Mouse (Mus musculus) neural tube, embryonic 11.5 days (tissue): ENCODE data around the gene Prss42. TPM values are rescaled to one million over a fixed set of nuclear protein-coding genes. Genes with fewer than 3 reads are reported as not detected.

Experiments
- ATAC-seq: fragments of 200-750 bp; cut with Nextera tagmentation; 2 replicates; pipeline ENCODE4 v1.8.0; 2017; ENCODE audit warnings: moderate number of reproducible peaks, mild to moderate bottlenecking, moderate TSS enrichment, moderate library complexity; ENCODE audit not compliant: insufficient read depth, low FRiP score, low TSS enrichment
- DNase-seq: peaks from one replicate; pipeline ENCODE4 v3.0.0-alpha.2; 2015; ENCODE audit warnings: low spot score
- H3K27ac ChIP-seq: fragments of 300-500 bp; sonication (generic); 2 replicates; pipeline ENCODE4 v1.5.1; 2014; ENCODE audit warnings: low read depth, mild to moderate bottlenecking, low read length
- H3K27me3 ChIP-seq: fragments of 300-500 bp; sonication (generic); 2 replicates; pipeline ENCODE4 v1.6.1; 2014; ENCODE audit warnings: mild to moderate bottlenecking, low read length, mixed read lengths; ENCODE audit not compliant: control insufficient read depth, insufficient read depth
- H3K36me3 ChIP-seq: fragments of 300-500 bp; sonication (generic); 2 replicates; pipeline ENCODE4 v1.6.1; 2014; ENCODE audit warnings: mild to moderate bottlenecking, low read length, moderate library complexity, mixed read lengths; ENCODE audit not compliant: control insufficient read depth, insufficient read depth
- H3K4me1 ChIP-seq: fragments of 300-500 bp; sonication (generic); 2 replicates; pipeline ENCODE4 v1.6.1; 2014; ENCODE audit warnings: low read length, mixed read lengths; ENCODE audit not compliant: control insufficient read depth, insufficient read depth
- H3K4me2 ChIP-seq: fragments of 300-500 bp; sonication (generic); 2 replicates; pipeline ENCODE4 v1.6.1; 2014; ENCODE audit warnings: low read depth, mild to moderate bottlenecking, moderate library complexity
- H3K4me3 ChIP-seq: fragments of 300-500 bp; sonication (generic); 2 replicates; pipeline ENCODE4 v1.5.1; 2014; ENCODE audit warnings: low read depth, low read length
- H3K9ac ChIP-seq: fragments of 300-500 bp; sonication (generic); 2 replicates; pipeline ENCODE4 v1.6.1; 2014; ENCODE audit warnings: mild to moderate bottlenecking, low read length
- H3K9me3 ChIP-seq: fragments of 300-500 bp; sonication (generic); 2 replicates; pipeline ENCODE4 v1.6.1; 2016; ENCODE audit warnings: low read length; ENCODE audit not compliant: control insufficient read depth
- WGBS: fragments of 180-500 bp; shearing (Covaris S2); extraction: QIAGEN DNeasy Blood & Tissue Kit; methylation state at CpG from one replicate; pipeline ENCODE4 v1.1.7; 2014; 5-methylcytosine and 5-hydroxymethylcytosine counted together
- polyA plus RNA-seq: library from polyadenylated mRNA; unstranded; fragments of >200 nt; fragmentation: Nextera tagmentation; extraction: Ambion mirVana; gene quantifications from 2 replicates; pipeline ENCODE4 v1.2.1, GENCODE M21; 2014

Prss42 gene
- polyA plus RNA-seq, 1 experiment from 2014 or later, result not detected

GRCm38 (mm10) chr9:110779242-110779913 is 18.6 kb upstream of the Prss42 start:
- Histone ChIP-seq H3K4me1 (no peaks in the 10 kb centered on the region), H3K27ac (no peak overlapping the region), H3K27me3 (0 out of 2 replicates have a peak, but pooled peaks cover 2% of the 10 kb centered on the region), H3K9me3 (no peaks in the 10 kb centered on the region), H3K4me2 (no peak overlapping the region), H3K4me3 (no peak overlapping the region), H3K36me3 (no peaks in the 10 kb centered on the region), H3K9ac (no peak overlapping the region)
- ATAC-seq (no peak), DNase-seq (no peak)
- 60% methylated on average over 5 of the region's 5 CpGs for WGBS

GRCm38 (mm10) chr9:110781256-110781721 is 16.7 kb upstream of the Prss42 start:
- Histone ChIP-seq H3K27ac (no peak overlapping the region), H3K4me1 (no peaks in the 10 kb centered on the region), H3K4me2 (peak overlapping the region; percentile 80), H3K9ac (peak overlapping the region; percentile 70), H3K36me3 (no peaks in the 10 kb centered on the region), H3K9me3 (no peaks in the 10 kb centered on the region), H3K27me3 (0 out of 2 replicates have a peak, but pooled peaks cover 2% of the 10 kb centered on the region), H3K4me3 (peak overlapping the region; percentile 44)
- ATAC-seq (peak; percentile 93), DNase-seq (peak; percentile 96)
- under 1% methylated on average over 43 of the region's 43 CpGs for WGBS

GRCm38 (mm10) chr9:110781731-110782130 is 16.2 kb upstream of the Prss42 start:
- WGBS, result 1% methylated on average over 23 of the region's 23 CpGs

GRCm38 (mm10) chr9:110783611-110784010 is 14.4 kb upstream of the Prss42 start:
- H3K9me3 ChIP-seq, result no peaks in the 10 kb centered on the region
- no peak overlapping the region for H3K9ac ChIP-seq
- no peaks in the 10 kb centered on the region for H3K36me3 ChIP-seq
- 0 out of 2 replicates have a peak, but pooled peaks cover 2% of the 10 kb centered on the region for H3K27me3 ChIP-seq
- H3K4me3 ChIP-seq, result no peak overlapping the region
- ATAC-seq (no peak), DNase-seq (no peak)
- WGBS, result 21% methylated on average over 1 of the region's 1 CpGs
- no peaks in the 10 kb centered on the region for H3K4me1 ChIP-seq
- no peak overlapping the region for H3K4me2 ChIP-seq
- H3K27ac ChIP-seq, result no peak overlapping the region

More at GRCm38 (mm10) chr9:110781731-110782130, 16.2 kb upstream of the Prss42 start:
- H3K4me3 ChIP-seq, result peak overlapping the region; percentile 44
- ATAC-seq (peak; percentile 77), DNase-seq (peak; percentile 79)
- H3K27me3 ChIP-seq, result 0 out of 2 replicates have a peak, but pooled peaks cover 2% of the 10 kb centered on the region
- H3K4me1 ChIP-seq, result no peaks in the 10 kb centered on the region
- H3K4me2 ChIP-seq, result peak overlapping the region; percentile 80
- H3K9me3 ChIP-seq, result no peaks in the 10 kb centered on the region
- H3K27ac ChIP-seq, result no peak overlapping the region
- peak overlapping the region; percentile 70 for H3K9ac ChIP-seq
- no peaks in the 10 kb centered on the region for H3K36me3 ChIP-seq

- ATAC-seq (no peak), DNase-seq (no peak)
- Histone ChIP-seq H3K9ac (no peak overlapping the region), H3K27ac (no peak overlapping the region), H3K36me3 (no peaks in the 10 kb centered on the region), H3K4me2 (no peak overlapping the region), H3K27me3 (no peaks in the 10 kb centered on the region), H3K4me1 (no peaks in the 10 kb centered on the region), H3K9me3 (no peaks in the 10 kb centered on the region), H3K4me3 (no peak overlapping the region)
- WGBS, result 91% methylated on average over 3 of the region's 3 CpGs
Measured at GRCm38 (mm10) chr9:110788169-110788568, 9.8 kb upstream of the Prss42 start.

- no peak overlapping the region for H3K4me2 ChIP-seq
- WGBS, result 74% methylated on average over 4 of the region's 4 CpGs
- DNase-seq (no peak), ATAC-seq (no peak)
- no peak overlapping the region for H3K9ac ChIP-seq
- H3K9me3 ChIP-seq, result no peaks in the 10 kb centered on the region
- H3K4me3 ChIP-seq, result no peak overlapping the region
- H3K27me3 ChIP-seq, result no peaks in the 10 kb centered on the region
- no peak overlapping the region for H3K27ac ChIP-seq
- no peaks in the 10 kb centered on the region for H3K4me1 ChIP-seq
- no peaks in the 10 kb centered on the region for H3K36me3 ChIP-seq
Measured at GRCm38 (mm10) chr9:110790462-110790861, 7.5 kb upstream of the Prss42 start.

GRCm38 (mm10) chr9:110797013-110797412 is 953 bp upstream of the Prss42 start:
- ATAC-seq (no peak), DNase-seq (no peak)
- H3K36me3 ChIP-seq, result no peaks in the 10 kb centered on the region
- H3K4me2 ChIP-seq, result no peak overlapping the region
- no peaks in the 10 kb centered on the region for H3K27me3 ChIP-seq
- 85% methylated on average over 10 of the region's 10 CpGs for WGBS
- H3K4me3 ChIP-seq, result no peak overlapping the region
- H3K27ac ChIP-seq, result no peak overlapping the region
- no peaks in the 10 kb centered on the region for H3K4me1 ChIP-seq
- no peak overlapping the region for H3K9ac ChIP-seq
- no peaks in the 10 kb centered on the region for H3K9me3 ChIP-seq

- H3K9me3 ChIP-seq, result no peaks in the 10 kb centered on the region
- no peak overlapping the region for H3K9ac ChIP-seq
- no peak overlapping the region for H3K4me3 ChIP-seq
- no peaks in the 10 kb centered on the region for H3K36me3 ChIP-seq
- WGBS, result 92% methylated on average over 8 of the region's 8 CpGs
- no peak for ATAC-seq
- H3K4me2 ChIP-seq, result no peak overlapping the region
- H3K27me3 ChIP-seq, result no peaks in the 10 kb centered on the region
- H3K4me1 ChIP-seq, result no peaks in the 10 kb centered on the region
- no peak for DNase-seq
- H3K27ac ChIP-seq, result no peak overlapping the region
Measured at GRCm38 (mm10) chr9:110800834-110801479, 3.0 kb downstream of the Prss42 start.

- no peaks in the 10 kb centered on the region for H3K27me3 ChIP-seq
- WGBS, result 72% methylated on average over 4 of the region's 4 CpGs
Measured at GRCm38 (mm10) chr9:110803294-110803693, 5.3 kb downstream of the Prss42 start.

More at GRCm38 (mm10) chr9:110803294-110803693, 5.3 kb downstream of the Prss42 start:
- ATAC-seq, result no peak
- H3K4me2 ChIP-seq, result no peak overlapping the region
- DNase-seq, result no peak
- H3K4me1 ChIP-seq, result no peaks in the 10 kb centered on the region
- no peak overlapping the region for H3K4me3 ChIP-seq
- no peaks in the 10 kb centered on the region for H3K36me3 ChIP-seq
- H3K9ac ChIP-seq, result no peak overlapping the region
- no peaks in the 10 kb centered on the region for H3K9me3 ChIP-seq
- H3K27ac ChIP-seq, result no peak overlapping the region
